Mouse (Mus musculus): ENCODE measurements around the gene Rint1.
"Not testable (repeated sequence)": the region's sequence is repeated elsewhere in the genome, so short reads cannot be mapped to it uniquely, and the experiment has no call there.

DNA sequence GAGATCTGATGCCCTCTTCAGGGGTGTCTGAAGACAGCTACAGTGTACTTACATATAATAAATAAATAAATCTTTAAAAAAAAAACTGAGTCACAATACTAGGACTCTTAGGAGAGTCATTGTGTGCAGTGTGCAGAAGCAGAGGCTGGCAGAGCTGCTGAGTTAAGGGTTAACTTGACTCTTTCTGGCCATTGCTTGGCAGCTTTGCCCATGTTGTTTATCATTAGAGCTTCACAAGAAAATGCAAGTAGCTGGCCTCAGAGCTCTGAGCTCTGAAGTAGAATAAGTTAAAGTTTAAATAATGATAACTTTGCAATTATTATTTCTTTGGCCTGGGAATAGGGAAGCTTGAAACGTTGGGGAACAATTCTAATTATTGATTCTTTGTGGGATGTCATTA, 48.2 kb downstream of the Rint1 start:
- TF ChIP-seq POLR2A (IDR thresholded peaks at IDR 0.05; ENCODE audit: insufficient read depth, low read depth, low read length); CTCF (IDR thresholded peaks at IDR 0.05): not testable (repeated sequence)
